Mouse (Mus musculus) midbrain, postnatal 0 days (tissue): ENCODE measurements around the gene Krtap17-1. TPM values are rescaled to one million over a fixed set of nuclear protein-coding genes. Genes with fewer than 3 reads are reported as not detected.

Experiments used
- ATAC-seq: fragments of 200-750 bp; cut with Nextera tagmentation; 2 replicates; pipeline ENCODE4 v1.8.0; 2017; ENCODE audit warnings: moderate number of reproducible peaks, mild to moderate bottlenecking, moderate TSS enrichment, moderate library complexity; ENCODE audit not compliant: low FRiP score
- DNase-seq: peaks from one replicate; pipeline ENCODE4 v3.0.0-alpha.2; 2015; ENCODE audit warnings: low spot score
- H3K27ac ChIP-seq: fragments of 300-500 bp; sonication (generic); 2 replicates; pipeline ENCODE4 v1.5.1; 2014; ENCODE audit warnings: low read depth, mild to moderate bottlenecking, low read length, mixed read lengths
- H3K27me3 ChIP-seq: fragments of 300-500 bp; sonication (generic); 2 replicates; pipeline ENCODE4 v1.6.1; 2014; ENCODE audit warnings: low read length, control low read depth, mixed read lengths; ENCODE audit not compliant: insufficient read depth
- H3K36me3 ChIP-seq: fragments of 300-500 bp; sonication (generic); 2 replicates; pipeline ENCODE4 v1.6.1; 2014; ENCODE audit warnings: low read length, control low read depth, mixed read lengths; ENCODE audit not compliant: insufficient read depth
- H3K4me1 ChIP-seq: fragments of 300-500 bp; sonication (generic); 2 replicates; pipeline ENCODE4 v1.6.1; 2014; ENCODE audit warnings: mild to moderate bottlenecking, control low read depth, antibody characterized with exemption, low read length, mixed read lengths; ENCODE audit not compliant: insufficient read depth
- H3K4me2 ChIP-seq: fragments of 300-500 bp; sonication (generic); 2 replicates; pipeline ENCODE4 v1.6.1; 2014; ENCODE audit warnings: low read depth, mild to moderate bottlenecking, low read length, mixed read lengths; ENCODE audit not compliant: poor library complexity, severe bottlenecking
- H3K4me3 ChIP-seq: fragments of 300-500 bp; sonication (generic); 2 replicates; pipeline ENCODE4 v1.5.1; 2014; ENCODE audit warnings: low read depth, mild to moderate bottlenecking, low read length, moderate library complexity
- H3K9ac ChIP-seq: fragments of 300-500 bp; sonication (generic); replicated peaks from 2 replicates; pipeline ENCODE4 v1.6.1; 2014; ENCODE audit warnings: mild to moderate bottlenecking, low read length, moderate library complexity, mixed read lengths; ENCODE audit not compliant: poor library complexity, severe bottlenecking
- H3K9me3 ChIP-seq: fragments of 300-500 bp; sonication (generic); 2 replicates; pipeline ENCODE4 v1.6.1; 2016; ENCODE audit warnings: low read length, control low read depth
- CTCF ChIP-seq: IDR thresholded peaks from 2 replicates; pipeline ENCODE4 v1.5.1; 2016; ENCODE audit warnings: antibody characterized with exemption, mild to moderate bottlenecking
- WGBS: fragments of 180-500 bp; shearing (Covaris S2); extraction: QIAGEN DNeasy Blood & Tissue Kit; methylation state at CpG from one replicate; pipeline ENCODE4 v1.1.7; 2014; 5-methylcytosine and 5-hydroxymethylcytosine counted together
- polyA plus RNA-seq: library from polyadenylated mRNA; unstranded; fragments of >200 nt; fragmentation: Nextera tagmentation; extraction: Ambion mirVana; gene quantifications from 2 replicates; pipeline ENCODE4 v1.2.1, GENCODE M21; 2015
- total RNA-seq: library from RNA; depleted of rRNA; stranded (reverse); fragments of >200 nt; gene quantifications from 2 replicates; pipeline ENCODE4 v1.2.3, GENCODE M21; 2014; rRNA removed

Gene Krtap17-1
- total and polyA plus RNA-seq, 2 experiments from 2014 or later = 0.22 to 1.7 TPM

GRCm38 (mm10) chr11:99948175-99948574 is 45.6 kb downstream of the Krtap17-1 start, which contains the start of gene Krtap9-5:
Gene Krtap9-5 (plus strand): TSS chr11:99948475.
- H3K4me3 ChIP-seq = no peak within 1 kb of the TSS
- H3K27me3 ChIP-seq = no peaks in the 10 kb centered on the region
- no peak within 1 kb of the TSS for H3K27ac ChIP-seq
- TF ChIP-seq CTCF = no peak
- 95% methylated on average over 2 of the region's 2 CpGs for WGBS
- DNase-seq = no peak
- no peak within 1 kb of the TSS for H3K4me2 ChIP-seq
- no peak within 1 kb of the TSS for H3K9ac ChIP-seq
- no peaks in the 10 kb centered on the region for H3K9me3 ChIP-seq
- ATAC-seq = no peak
- H3K36me3 ChIP-seq = no peaks in the 10 kb centered on the region
- no peaks in the 10 kb centered on the region for H3K4me1 ChIP-seq

Other genes starting within 250 kb of the Krtap17-1 start
Only the 30 nearest of the 32 such genes appear.
- gene Krtap4-8, start 213.3 kb downstream of the Krtap17-1 start, total RNA-seq = not detected in 2 replicates
- gene Krtap4-8, start 213.3 kb downstream of the Krtap17-1 start, polyA plus RNA-seq = not detected in 2 replicates
- gene Krtap4-9, start 208.8 kb downstream of the Krtap17-1 start, total RNA-seq = not detected in 2 replicates
- not detected in 2 replicates for gene Krtap4-9, start 208.8 kb downstream of the Krtap17-1 start, polyA plus RNA-seq
- not detected in 2 replicates for gene Gm11596, start 200.5 kb downstream of the Krtap17-1 start, total RNA-seq
- gene Gm11596, start 200.5 kb downstream of the Krtap17-1 start, polyA plus RNA-seq = not detected in 2 replicates
- gene Gm11569, start 195.1 kb downstream of the Krtap17-1 start, total RNA-seq = not detected in 2 replicates
- gene Gm11569, start 195.1 kb downstream of the Krtap17-1 start, polyA plus RNA-seq = not detected in 2 replicates
- not detected in 2 replicates for gene Gm11554, start 189.5 kb downstream of the Krtap17-1 start, total RNA-seq
- gene Gm11554, start 189.5 kb downstream of the Krtap17-1 start, polyA plus RNA-seq = not detected in 2 replicates
- gene Krtap4-13, start 184.1 kb downstream of the Krtap17-1 start, total RNA-seq = not detected in 2 replicates
- not detected in 2 replicates for gene Krtap4-13, start 184.1 kb downstream of the Krtap17-1 start, polyA plus RNA-seq
- not detected in 2 replicates for gene Gm11564, start 178.3 kb downstream of the Krtap17-1 start, total RNA-seq
- gene Gm11564, start 178.3 kb downstream of the Krtap17-1 start, polyA plus RNA-seq = not detected in 2 replicates
- gene 2300003K06Rik, start 155.9 kb downstream of the Krtap17-1 start, total RNA-seq = not detected in 2 replicates
- gene 2300003K06Rik, start 155.9 kb downstream of the Krtap17-1 start, polyA plus RNA-seq = not detected in 2 replicates
- gene Krtap4-16, start 142.4 kb downstream of the Krtap17-1 start, total RNA-seq = not detected in 2 replicates
- gene Krtap4-16, start 142.4 kb downstream of the Krtap17-1 start, polyA plus RNA-seq = not detected in 2 replicates
- not detected in 2 replicates for gene Gm11568, start 136.1 kb downstream of the Krtap17-1 start, total RNA-seq
- not detected in 2 replicates for gene Gm11568, start 136.1 kb downstream of the Krtap17-1 start, polyA plus RNA-seq
- gene Gm11559, start 129.5 kb downstream of the Krtap17-1 start, total RNA-seq = not detected in 2 replicates
- gene Gm11559, start 129.5 kb downstream of the Krtap17-1 start, polyA plus RNA-seq = not detected in 2 replicates
- gene Krtap9-1, start 120.6 kb downstream of the Krtap17-1 start, total RNA-seq = not detected in 2 replicates
- gene Krtap9-1, start 120.6 kb downstream of the Krtap17-1 start, polyA plus RNA-seq = not detected in 2 replicates
- not detected in 2 replicates for gene Gm11567, start 114.8 kb downstream of the Krtap17-1 start, total RNA-seq
- gene Gm11567, start 114.8 kb downstream of the Krtap17-1 start, polyA plus RNA-seq = not detected in 2 replicates
- not detected in 2 replicates for gene Krtap31-1, start 86.1 kb downstream of the Krtap17-1 start, total RNA-seq
- gene Krtap31-1, start 86.1 kb downstream of the Krtap17-1 start, polyA plus RNA-seq = not detected in 2 replicates
- not detected in 2 replicates for gene Gm11565, start 79.2 kb downstream of the Krtap17-1 start, total RNA-seq
- gene Gm11565, start 79.2 kb downstream of the Krtap17-1 start, polyA plus RNA-seq = not detected in 2 replicates
- gene Krtap31-2, start 57.7 kb downstream of the Krtap17-1 start, total RNA-seq = not detected in 2 replicates
- not detected in 2 replicates for gene Krtap31-2, start 57.7 kb downstream of the Krtap17-1 start, polyA plus RNA-seq
- not detected in 2 replicates for gene Krtap9-5, start 45.5 kb downstream of the Krtap17-1 start, total RNA-seq
- not detected in 2 replicates for gene Krtap9-5, start 45.5 kb downstream of the Krtap17-1 start, polyA plus RNA-seq
- not detected in 2 replicates for gene Krtap29-1, start 14.9 kb downstream of the Krtap17-1 start, total RNA-seq
- not detected in 2 replicates for gene Krtap29-1, start 14.9 kb downstream of the Krtap17-1 start, polyA plus RNA-seq
- not detected in 2 replicates for gene Krtap16-1, start 7.4 kb downstream of the Krtap17-1 start, total RNA-seq
- gene Krtap16-1, start 7.4 kb downstream of the Krtap17-1 start, polyA plus RNA-seq = not detected in 2 replicates
- not detected in 2 replicates for gene Krt33a, start 22.2 kb upstream of the Krtap17-1 start, total RNA-seq
- gene Krt33a, start 22.2 kb upstream of the Krtap17-1 start, polyA plus RNA-seq = not detected in 2 replicates
- gene Krt33b, start 35.9 kb upstream of the Krtap17-1 start, total RNA-seq = not detected in 2 replicates
- 0.13 and 0.25 TPM in 2 replicates for gene Krt33b, start 35.9 kb upstream of the Krtap17-1 start, polyA plus RNA-seq
- gene Krt34, start 47.6 kb upstream of the Krtap17-1 start, total RNA-seq = not detected in 2 replicates
- gene Krt34, start 47.6 kb upstream of the Krtap17-1 start, polyA plus RNA-seq = not detected in 2 replicates
- gene Krt31, start 56.6 kb upstream of the Krtap17-1 start, total RNA-seq = 0.93 TPM in 1 of 2 replicates, not detected in the other
- gene Krt31, start 56.6 kb upstream of the Krtap17-1 start, polyA plus RNA-seq = not detected in 2 replicates
- not detected in 2 replicates for gene Krt32, start 94.2 kb upstream of the Krtap17-1 start, total RNA-seq
- not detected in 2 replicates for gene Krt32, start 94.2 kb upstream of the Krtap17-1 start, polyA plus RNA-seq
- gene Krt35, start 102.2 kb upstream of the Krtap17-1 start, total RNA-seq = 0.60 TPM in 1 of 2 replicates, not detected in the other
- gene Krt35, start 102.2 kb upstream of the Krtap17-1 start, polyA plus RNA-seq = 0.10 TPM in 1 of 2 replicates, not detected in the other
- gene Krt36, start 111.6 kb upstream of the Krtap17-1 start, total RNA-seq = 0.44 TPM in 1 of 2 replicates, not detected in the other
- not detected in 2 replicates for gene Krt36, start 111.6 kb upstream of the Krtap17-1 start, polyA plus RNA-seq
- not detected in 2 replicates for gene Krt13, start 127.6 kb upstream of the Krtap17-1 start, total RNA-seq
- gene Krt13, start 127.6 kb upstream of the Krtap17-1 start, polyA plus RNA-seq = not detected in 2 replicates
- gene Krt15, start 141.9 kb upstream of the Krtap17-1 start, total RNA-seq = 0.33 and 6.0 TPM in 2 replicates
- gene Krt15, start 141.9 kb upstream of the Krtap17-1 start, polyA plus RNA-seq = 0.22 and 0.43 TPM in 2 replicates
- 1.6 and 5.4 TPM in 2 replicates for gene Krt19, start 154.7 kb upstream of the Krtap17-1 start, total RNA-seq
- gene Krt19, start 154.7 kb upstream of the Krtap17-1 start, polyA plus RNA-seq = 6.5 and 8.1 TPM in 2 replicates
- gene Krt9, start 199.3 kb upstream of the Krtap17-1 start, total RNA-seq = not detected in 2 replicates
- not detected in 2 replicates for gene Krt9, start 199.3 kb upstream of the Krtap17-1 start, polyA plus RNA-seq